Mouse (Mus musculus): ENCODE data around the gene Drd5. TPM values are rescaled to one million over a fixed set of nuclear protein-coding genes. Genes with fewer than 3 reads are reported as not detected.

Drd5 gene
- total RNA-seq, 2 experiments from 2014 or later: not detected

DNA sequence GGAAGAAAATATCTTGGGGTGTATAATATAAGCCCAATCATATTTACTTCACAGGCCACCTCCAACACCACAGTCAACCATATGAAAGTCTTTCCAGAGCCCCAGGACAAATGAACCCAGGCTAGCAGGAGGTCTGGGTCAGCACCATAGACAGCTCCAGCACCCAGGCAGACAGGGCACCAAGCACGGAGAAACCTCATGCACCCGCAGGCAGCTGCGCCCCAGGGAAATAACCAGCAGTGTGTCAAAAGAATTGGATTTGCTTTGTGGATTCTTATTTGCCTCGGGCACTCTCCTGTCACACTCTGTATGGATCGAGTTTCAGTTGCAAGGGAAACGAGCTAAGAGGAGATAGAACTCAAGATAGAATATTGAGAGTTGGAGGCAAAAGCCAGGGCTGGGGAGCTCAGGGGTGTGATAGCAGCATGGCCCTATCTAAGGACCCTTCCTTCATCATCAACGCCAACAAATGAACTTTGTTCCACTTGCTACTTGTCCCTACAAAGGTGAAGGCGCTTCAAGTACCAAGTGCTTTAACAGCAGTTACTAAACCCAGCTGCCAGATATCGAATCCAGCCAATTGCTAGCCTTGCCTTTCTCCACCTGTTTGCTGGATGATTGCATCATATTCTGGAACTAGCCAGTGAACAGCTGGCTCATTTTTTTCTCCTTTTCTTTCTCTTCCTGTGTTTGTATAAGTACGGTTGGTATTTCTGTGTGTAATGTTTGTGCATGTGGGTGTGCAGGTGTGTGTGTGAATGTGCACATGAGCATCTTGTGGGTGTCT, 27.7 kb downstream of the Drd5 start:
- no peak for ATAC-seq (replicated peaks; ENCODE audit: low FRiP score, poor library complexity, severe bottlenecking)

- no peak for ATAC-seq (replicated peaks; ENCODE audit: low FRiP score, poor library complexity, severe bottlenecking)
These were observed 31.3 kb downstream of the Drd5 start for GRCm38 (mm10) chr5:38350351-38350929.

DNA sequence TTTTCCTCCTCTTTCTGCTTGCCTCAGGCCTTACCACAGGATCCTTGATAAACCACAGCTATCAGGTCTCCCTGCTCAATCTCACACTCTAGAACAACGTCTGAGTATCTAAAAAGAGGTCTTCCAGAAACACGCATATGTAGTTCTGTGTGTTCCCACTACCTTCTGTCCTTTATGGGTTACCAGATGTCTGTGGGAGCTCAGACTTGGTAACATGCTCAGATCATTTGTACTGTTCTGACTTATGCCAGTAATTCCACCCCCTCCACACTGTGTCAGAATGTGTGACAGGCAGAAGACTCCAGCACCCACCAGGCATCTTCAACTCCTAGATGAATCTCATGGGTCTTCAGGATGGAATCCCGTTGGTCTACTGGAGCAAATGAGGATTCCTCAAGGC, 37.8 kb downstream of the Drd5 start:
- no peak for ATAC-seq (replicated peaks; ENCODE audit: low FRiP score, poor library complexity, severe bottlenecking)

GRCm38 (mm10) chr5:38359716-38360115, 40.5 kb downstream of the Drd5 start:
- no peak for ATAC-seq (replicated peaks; ENCODE audit: low FRiP score, poor library complexity, severe bottlenecking)

GRCm38 (mm10) chr5:38364396-38364795, 45.2 kb downstream of the Drd5 start:
- no peak for ATAC-seq (replicated peaks; ENCODE audit: low FRiP score, poor library complexity, severe bottlenecking)

GRCm38 (mm10) chr5:38365521-38365920, 46.4 kb downstream of the Drd5 start:
- ATAC-seq (replicated peaks; ENCODE audit: low FRiP score, poor library complexity, severe bottlenecking): no peak

DNA sequence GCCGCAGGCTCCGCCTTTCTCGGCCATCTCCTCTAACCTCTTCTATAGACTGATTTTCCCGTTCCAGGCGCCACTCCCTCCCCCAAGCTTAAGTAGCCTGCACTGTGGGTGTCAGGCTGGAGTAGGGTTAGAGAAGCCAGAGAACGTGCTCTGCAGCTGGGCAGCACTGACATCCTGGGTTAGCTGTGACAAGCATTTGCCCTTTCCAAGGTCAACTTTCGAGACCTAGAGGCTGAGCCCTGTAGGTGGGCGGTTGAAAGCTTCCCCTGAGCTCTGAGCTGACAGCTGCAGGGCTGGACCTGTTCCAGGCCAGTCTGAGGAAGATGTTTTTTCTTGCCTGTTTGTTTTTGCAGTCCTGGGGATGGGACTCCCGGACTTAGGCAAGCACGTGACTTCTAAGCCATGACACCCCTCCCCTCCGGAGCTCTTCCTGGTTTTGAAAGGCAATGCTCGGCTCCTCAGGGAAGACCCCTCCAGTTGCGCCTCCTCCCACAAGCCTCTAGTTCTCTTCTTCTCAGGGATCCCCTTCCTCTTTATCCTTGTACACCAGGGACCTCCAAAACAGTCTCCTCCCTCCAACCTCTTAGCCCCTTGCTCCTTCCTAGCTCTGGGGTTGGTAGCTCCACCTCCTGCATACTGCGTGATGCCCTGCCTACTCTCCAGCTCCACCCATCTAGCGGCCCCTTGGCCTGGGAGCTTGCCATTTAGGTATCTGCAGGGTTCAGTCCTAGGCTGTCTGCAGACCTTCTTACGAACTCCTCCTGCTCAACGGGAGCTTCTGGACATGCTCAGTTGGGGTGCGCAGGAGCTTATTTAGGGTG, 47.7 kb downstream of the Drd5 start:
- no peak for ATAC-seq (replicated peaks; ENCODE audit: low FRiP score, poor library complexity, severe bottlenecking)

- ATAC-seq (replicated peaks; ENCODE audit: low FRiP score, poor library complexity, severe bottlenecking): no peak
These were observed 52.1 kb downstream of the Drd5 start for GRCm38 (mm10) chr5:38371308-38371707.

Other genes starting within 250 kb of the Drd5 start
- gene Nsg1, start 159.5 kb upstream of the Drd5 start, total RNA-seq (2015; ENCODE audit: low replicate concordance): not detected in 2 replicates
- gene Nsg1, start 159.5 kb upstream of the Drd5 start, total RNA-seq (2017; ENCODE audit: low replicate concordance): not detected in 2 replicates
- 1.0 and 13.4 TPM in 2 replicates for gene Zbtb49, start 98.9 kb upstream of the Drd5 start, total RNA-seq (2015; ENCODE audit: low replicate concordance)
- 1.9 and 2.0 TPM in 2 replicates for gene Zbtb49, start 98.9 kb upstream of the Drd5 start, total RNA-seq (2017; ENCODE audit: low replicate concordance)
- 13.6 and 34.0 TPM in 2 replicates for gene Lyar, start 98.9 kb upstream of the Drd5 start, total RNA-seq (2015; ENCODE audit: low replicate concordance)
- gene Lyar, start 98.9 kb upstream of the Drd5 start, total RNA-seq (2017; ENCODE audit: low replicate concordance): 17.1 and 30.5 TPM in 2 replicates
- 27.3 and 39.7 TPM in 2 replicates for gene Tmem128, start 59.2 kb upstream of the Drd5 start, total RNA-seq (2015; ENCODE audit: low replicate concordance)
- 12.8 and 17.7 TPM in 2 replicates for gene Tmem128, start 59.2 kb upstream of the Drd5 start, total RNA-seq (2017; ENCODE audit: low replicate concordance)
- not detected in 2 replicates for gene Otop1, start 43.4 kb upstream of the Drd5 start, total RNA-seq (2015; ENCODE audit: low replicate concordance)
- gene Otop1, start 43.4 kb upstream of the Drd5 start, total RNA-seq (2017; ENCODE audit: low replicate concordance): not detected in 2 replicates
- 3.8 TPM in 1 of 2 replicates, not detected in the other for gene Slc2a9, start 183.8 kb downstream of the Drd5 start, total RNA-seq (2015; ENCODE audit: low replicate concordance)
- 0.51 and 0.84 TPM in 2 replicates for gene Slc2a9, start 183.8 kb downstream of the Drd5 start, total RNA-seq (2017; ENCODE audit: low replicate concordance)
- 55.7 and 64.4 TPM in 2 replicates for gene Wdr1, start 243.9 kb downstream of the Drd5 start, total RNA-seq (2015; ENCODE audit: low replicate concordance)
- 57.0 and 75.8 TPM in 2 replicates for gene Wdr1, start 243.9 kb downstream of the Drd5 start, total RNA-seq (2017; ENCODE audit: low replicate concordance)